Mouse (Mus musculus): ENCODE data around the gene Gpr4.

DNA sequence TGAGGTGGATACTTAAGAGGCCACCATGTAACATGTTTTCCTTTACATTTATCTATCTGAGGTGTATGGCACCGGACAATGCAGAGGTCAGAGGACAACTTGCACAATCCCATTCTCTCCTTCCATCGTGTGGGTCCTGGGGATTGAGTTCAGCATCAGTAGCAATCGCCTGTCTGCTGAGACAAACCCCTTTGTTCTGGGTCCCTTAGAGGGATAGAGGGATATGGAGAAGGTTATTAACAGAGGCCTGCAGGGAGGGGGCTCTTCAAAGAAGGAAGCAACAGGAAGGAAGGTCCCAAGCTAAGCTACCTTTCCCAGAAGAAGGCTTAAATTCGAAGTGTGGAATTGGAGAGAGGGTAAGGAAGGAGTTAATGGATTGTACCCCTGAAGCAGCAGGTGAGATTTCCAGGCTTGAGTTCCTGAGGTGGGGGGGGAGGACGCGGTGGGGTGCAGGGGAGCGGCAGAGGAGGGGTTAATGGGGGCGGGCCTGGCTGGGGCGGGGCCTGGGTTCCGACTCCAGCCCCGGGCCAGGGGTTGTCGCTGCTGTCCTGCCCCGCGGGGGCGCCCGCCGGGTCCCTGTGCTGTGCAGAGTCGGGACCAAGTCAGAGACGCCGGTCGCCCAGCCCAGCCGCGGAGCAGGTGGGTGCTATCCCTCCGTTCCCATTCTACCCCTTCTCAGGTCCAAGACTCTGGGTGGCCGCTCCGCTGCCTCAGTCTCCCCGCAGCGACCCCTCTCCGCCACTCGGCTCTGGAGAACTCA is at the start of gene Gpr4:
- TF ChIP-seq CTCF (conservative IDR thresholded peaks at IDR 0.05; ENCODE audit: low read length) (no peak), POU5F1 (IDR thresholded peaks at IDR 0.05; ENCODE audit: borderline replicate concordance, low read length) (no peak)

Measured in E14TG2a.4 (cell line).